Mouse (Mus musculus): ENCODE measurements around the gene Hnrnpm.

DNA sequence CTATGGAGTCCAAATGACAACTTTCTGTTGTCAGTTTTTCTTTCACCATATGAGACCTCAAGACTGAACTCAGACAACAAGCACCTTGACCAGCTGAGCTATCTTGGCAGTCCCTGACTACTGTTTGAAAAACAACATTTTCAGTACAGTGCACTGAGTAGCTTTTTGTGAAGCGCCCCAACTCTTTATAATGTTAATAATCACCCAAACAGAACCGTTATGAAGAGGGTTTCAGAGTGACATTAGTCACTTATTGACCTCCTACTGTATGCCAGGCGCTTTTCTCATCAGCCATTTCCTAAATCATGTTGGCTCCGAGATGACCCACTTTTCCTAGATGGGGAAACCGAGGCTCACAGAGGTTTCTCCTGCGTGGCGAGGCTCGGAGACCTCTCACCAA is 31.3 kb upstream of the Hnrnpm start:
- no peak for TF ChIP-seq CTCF (IDR thresholded peaks at IDR 0.05; ENCODE audit: low read depth, low read length)
- no peak for TF ChIP-seq POLR2A (IDR thresholded peaks at IDR 0.05; ENCODE audit: extremely low read depth, insufficient read depth, low read length)
